ENCODE assay signal across 8 mouse cellular contexts in genomic region chr7:64049183-64049965, GRCm38 (mm10).
DNase-seq lines count a peak whose midpoint lies in the region; ATAC-seq and TF ChIP-seq lines count a peak whose summit lies in the region.

No protein-coding gene starts in this region.

- no peaks in the 10 kb centered on the region for H3K36me3 ChIP-seq in lung, embryonic 14.5 days (ENCODE audit: insufficient read depth)
- H3K36me3 ChIP-seq in forebrain, embryonic 14.5 days (ENCODE audit: control insufficient read depth, insufficient read depth, low read length): no peaks in the 10 kb centered on the region
- no peaks in the 10 kb centered on the region for H3K36me3 ChIP-seq in limb, embryonic 10.5 days
- no peaks in the 10 kb centered on the region for H3K36me3 ChIP-seq in midbrain, embryonic 14.5 days (ENCODE audit: control insufficient read depth, insufficient read depth, low read length)

- no peak for TF ChIP-seq CTCF in lung, embryonic 14.5 days (IDR thresholded peaks at IDR 0.05; ENCODE audit: low read depth)
- no peak for TF ChIP-seq CTCF in lung, adult 2 months (IDR thresholded peaks at IDR 0.05; ENCODE audit: insufficient read depth, low read length)

- DNase-seq in lung, embryonic 14.5 days: no peak
- no peak for DNase-seq in lung, adult 2 months
- DNase-seq in forebrain, embryonic 14.5 days (ENCODE audit: low spot score): no peak
- no peak for DNase-seq in limb, embryonic 10.5 days (ENCODE audit: low spot score)
- DNase-seq in midbrain, embryonic 14.5 days: no peak
- DNase-seq in yolk sac, embryonic 10.5 days (ENCODE audit: low spot score): peak; percentile 69
- DNase-seq in frontal cortex, postnatal 14 days (ENCODE audit: low spot score in 2 of 2): no peak

- H3K27me3 ChIP-seq in lung, embryonic 14.5 days (ENCODE audit: insufficient read depth, low read length): no peaks in the 10 kb centered on the region
- no peaks in the 10 kb centered on the region for H3K27me3 ChIP-seq in forebrain, embryonic 14.5 days (replicated peaks; ENCODE audit: control insufficient read depth, insufficient read depth, low read length)
- H3K27me3 ChIP-seq in limb, embryonic 10.5 days (ENCODE audit: low read depth, poor library complexity, severe bottlenecking): no peaks in the 10 kb centered on the region
- no peaks in the 10 kb centered on the region for H3K27me3 ChIP-seq in midbrain, embryonic 14.5 days (ENCODE audit: control insufficient read depth, insufficient read depth, low read length)

- H3K9me3 ChIP-seq in lung, embryonic 14.5 days (ENCODE audit: low read depth, low read length): no peaks in the 10 kb centered on the region
- no peaks in the 10 kb centered on the region for H3K9me3 ChIP-seq in forebrain, embryonic 14.5 days (replicated peaks; ENCODE audit: control insufficient read depth, low read length)
- no peaks in the 10 kb centered on the region for H3K9me3 ChIP-seq in limb, embryonic 10.5 days (replicated peaks)
- H3K9me3 ChIP-seq in midbrain, embryonic 14.5 days (ENCODE audit: control insufficient read depth, low read length): no peaks in the 10 kb centered on the region

- peaks cover 6% of the 10 kb centered on the region; the same call in 1 of the 2 replicates for H3K4me1 ChIP-seq in lung, embryonic 14.5 days (ENCODE audit: insufficient read depth)
- H3K4me1 ChIP-seq in lung, adult 2 months (ENCODE audit: control insufficient read depth, insufficient read depth, low read length): peaks cover 7% of the 10 kb centered on the region
- peaks cover 5% of the 10 kb centered on the region; the same call in 1 of the 2 replicates for H3K4me1 ChIP-seq in forebrain, embryonic 14.5 days (ENCODE audit: control insufficient read depth, insufficient read depth, low read length)
- peaks cover 14% of the 10 kb centered on the region for H3K4me1 ChIP-seq in limb, embryonic 10.5 days
- peaks cover 8% of the 10 kb centered on the region; the same call in 1 of the 2 replicates for H3K4me1 ChIP-seq in midbrain, embryonic 14.5 days (ENCODE audit: control insufficient read depth, insufficient read depth, low read length)

- no peak for TF ChIP-seq POLR2A in lung, adult 2 months (IDR thresholded peaks at IDR 0.05; ENCODE audit: borderline replicate concordance, extremely low read depth, low read depth, low read length)

- H3K27ac ChIP-seq in lung, embryonic 14.5 days (ENCODE audit: low read depth): peak overlapping the region; percentile 56; the same call in 1 of the 2 replicates
- H3K27ac ChIP-seq in forebrain, embryonic 14.5 days (ENCODE audit: low read depth, low read length): no peak overlapping the region
- H3K27ac ChIP-seq in limb, embryonic 10.5 days: peak overlapping the region; percentile 89
- H3K27ac ChIP-seq in midbrain, embryonic 14.5 days (replicated peaks; ENCODE audit: low read depth, low read length): no peak overlapping the region

- WGBS in lung, embryonic 14.5 days: 52% methylated on average over 11 of the region's 11 CpGs
- WGBS in lung, adult 2 months: 64% methylated on average over 11 of the region's 11 CpGs
- 73% methylated on average over 11 of the region's 11 CpGs for WGBS in forebrain, embryonic 14.5 days
- 74% methylated on average over 11 of the region's 11 CpGs for WGBS in limb, embryonic 10.5 days
- 74% methylated on average over 11 of the region's 11 CpGs for WGBS in midbrain, embryonic 14.5 days

- peak; percentile 36 for ATAC-seq in lung, embryonic 14.5 days (ENCODE audit: insufficient read depth)
- ATAC-seq in forebrain, embryonic 14.5 days: no peak; the same call in 1 of the 2 replicates
- no peak for ATAC-seq in midbrain, embryonic 14.5 days (ENCODE audit: low FRiP score, low TSS enrichment)
- no peak for ATAC-seq in cerebellum, adult (ENCODE audit: insufficient number of reproducible peaks, low FRiP score, low TSS enrichment)

- H3K9ac ChIP-seq in lung, embryonic 14.5 days: peak overlapping the region; percentile 55; the same call in 1 of the 2 replicates
- no peak overlapping the region for H3K9ac ChIP-seq in forebrain, embryonic 14.5 days (ENCODE audit: low read length)
- peak overlapping the region; percentile 60 for H3K9ac ChIP-seq in midbrain, embryonic 14.5 days (replicated peaks; ENCODE audit: low read length)

- H3K4me3 ChIP-seq in lung, embryonic 14.5 days (ENCODE audit: low read depth, low read length): peak overlapping the region; percentile 38; the same call in 1 of the 2 replicates
- no peak overlapping the region for H3K4me3 ChIP-seq in lung, adult 2 months (replicated peaks; ENCODE audit: extremely low read depth, low read depth, low read length)
- H3K4me3 ChIP-seq in forebrain, embryonic 14.5 days (ENCODE audit: low read depth, low read length): no peak overlapping the region
- peak overlapping the region; percentile 59 for H3K4me3 ChIP-seq in limb, embryonic 10.5 days
- peak overlapping the region; percentile 41 for H3K4me3 ChIP-seq in midbrain, embryonic 14.5 days (replicated peaks; ENCODE audit: low read depth, low read length)

- H3K4me2 ChIP-seq in lung, embryonic 14.5 days: peak overlapping the region; percentile 71
- peak overlapping the region; percentile 72 for H3K4me2 ChIP-seq in forebrain, embryonic 14.5 days (ENCODE audit: low read length)
- peak overlapping the region; percentile 74 for H3K4me2 ChIP-seq in midbrain, embryonic 14.5 days (ENCODE audit: low read length)

Comparison
In these comparisons a context has a peak if more than half of its experiments do, and no peak if none do; other contexts are left out.
1. H3K4me3 ChIP-seq: peak in lung, embryonic 14.5 days (single experiment), limb, embryonic 10.5 days (single experiment) and midbrain, embryonic 14.5 days (single experiment); none in lung, adult 2 months (single experiment) and forebrain, embryonic 14.5 days (single experiment).
2. H3K27ac ChIP-seq: peak in lung, embryonic 14.5 days (single experiment) and limb, embryonic 10.5 days (single experiment); none in forebrain, embryonic 14.5 days (single experiment) and midbrain, embryonic 14.5 days (single experiment).
3. Peak in every context shown above with its lines, with median percentiles within 50 percentile points of each other: H3K4me2 ChIP-seq.